Mouse (Mus musculus): ENCODE measurements around the gene Usp2. TPM values are rescaled to one million over a fixed set of nuclear protein-coding genes. Genes with fewer than 3 reads are reported as not detected.

Gene Usp2
- total and polyA plus RNA-seq, 3 experiments: 2.1 to 2.3 (median 2.2) TPM

DNA sequence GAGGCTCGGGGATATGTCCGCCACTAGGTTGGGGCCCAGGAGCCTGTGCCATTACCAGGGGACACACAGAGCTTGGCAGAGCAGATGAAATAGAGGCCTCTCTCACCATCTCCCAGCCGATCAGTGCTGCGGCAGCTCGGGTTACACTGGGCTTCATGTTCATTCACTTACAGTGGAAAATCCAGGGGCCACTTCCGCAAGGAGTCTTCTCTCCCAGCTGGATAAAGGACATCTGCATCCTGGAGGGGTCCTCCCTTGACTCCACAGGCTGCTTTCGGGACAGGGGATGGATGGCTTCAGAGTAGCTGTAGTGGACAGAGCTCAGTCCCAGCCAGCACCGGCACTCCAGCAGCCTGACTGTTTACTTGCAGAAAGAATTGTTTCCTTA lies 4.0 kb downstream of the Usp2 start:
- Histone ChIP-seq H3K36me3 (replicated peaks in 1 of 2; ENCODE audit: control insufficient read depth in 1 of 2, insufficient read depth in 1 of 2, low read length in 1 of 2) (no peaks in the 10 kb centered on the region), H3K27ac (ENCODE audit: insufficient read depth, low read depth) (no peak overlapping the region), H3K27me3 (replicated peaks) (peaks cover 83% of the 10 kb centered on the region), H3K4me3 (replicated peaks in 1 of 3; ENCODE audit: low read depth in 2 of 3, low read length in 2 of 3, poor library complexity in 1 of 3) (no peak overlapping the region), H3K4me2 (ENCODE audit: insufficient read depth, low read depth, poor library complexity, severe bottlenecking) (peak overlapping the region; percentile 46), H3K4me1 (ENCODE audit: control insufficient read depth in 1 of 2, insufficient read depth in 2 of 2) (peaks cover 18 to 19% of the 10 kb centered on the region in 2 experiments), H3K9me3 (replicated peaks; ENCODE audit: low read length) (no peaks in the 10 kb centered on the region), H3K79me2 (replicated peaks; ENCODE audit: control insufficient read depth, extremely low read depth, insufficient read depth, poor library complexity, severe bottlenecking) (no peaks in the 10 kb centered on the region), H3K9ac (ENCODE audit: insufficient read depth, low read depth) (no peak overlapping the region)
- no peak for TF ChIP-seq E2F4 (IDR thresholded peaks at IDR 0.05; ENCODE audit: insufficient replicate concordance, low read depth, low read length)
- in situ Hi-C loops (cut with MboI; ENCODE audit: low pct_ligation_motif_present, low pct_unique_long_range_greater_than_20kb, low sequenced_read_pairs) (no loop called here), dilution Hi-C loops (cut with MboI; ENCODE audit: extremely low pct_ligation_motif_present, extremely low pct_unique_long_range_greater_than_20kb, low sequenced_read_pairs) (no loop called here)
- DNase-seq (ENCODE audit: extremely low read depth): no peak

DNA sequence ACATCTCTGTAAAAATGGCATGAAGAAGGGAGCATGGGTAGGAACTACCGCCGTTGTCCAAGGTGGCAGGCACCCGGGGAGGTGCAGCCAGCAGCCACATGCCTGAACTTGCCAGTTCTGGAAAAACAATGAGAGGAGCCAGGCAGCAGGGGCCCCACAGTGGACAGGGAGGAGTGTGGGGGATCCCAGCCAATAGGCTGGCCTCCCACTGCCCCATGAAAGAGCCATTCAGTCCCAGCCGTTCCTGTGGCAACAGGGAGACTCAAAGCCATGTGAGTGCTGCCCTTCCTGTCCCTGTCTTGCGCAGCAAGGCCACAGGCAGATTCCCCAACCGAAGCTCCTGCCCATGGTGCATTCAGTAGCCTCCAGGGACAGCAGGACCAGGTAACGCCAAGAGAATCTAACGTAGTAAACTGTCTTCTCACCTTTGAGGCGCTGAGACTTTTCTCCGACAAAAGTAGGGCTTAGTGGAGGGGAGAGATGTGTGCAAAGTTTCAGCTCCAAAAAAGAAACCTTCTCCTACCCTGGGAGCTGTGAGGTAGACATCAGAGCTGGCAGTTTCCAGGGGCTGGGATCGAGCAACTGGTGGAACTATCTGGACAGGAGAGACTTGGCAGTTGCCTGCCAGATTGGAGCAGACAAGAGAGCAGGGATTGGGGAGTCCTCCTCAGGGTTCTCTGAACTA lies 5.2 kb downstream of the Usp2 start:
- TF ChIP-seq TBP (conservative IDR thresholded peaks at IDR 0.05; ENCODE audit: low read depth, low read length) (no peak), PAX5 (IDR thresholded peaks at IDR 0.05; ENCODE audit: low read length) (no peak), ZKSCAN1 (IDR thresholded peaks at IDR 0.05; ENCODE audit: borderline replicate concordance, low read depth, low read length) (no peak), GABPA (IDR thresholded peaks at IDR 0.05; ENCODE audit: insufficient replicate concordance, low read depth, low read length) (no peak), EP300 (IDR thresholded peaks at IDR 0.05; ENCODE audit: low read length) (no peak), RAD21 (IDR thresholded peaks at IDR 0.05; ENCODE audit: low read depth, low read length) (no peak), POLR2AphosphoS2 (IDR thresholded peaks at IDR 0.05; ENCODE audit: low read depth, low read length) (no peak), USF2 (conservative IDR thresholded peaks at IDR 0.05; ENCODE audit: low read depth, low read length) (no peak), SMC3 (IDR thresholded peaks at IDR 0.05; ENCODE audit: low read depth, low read length) (no peak), USF1 (IDR thresholded peaks at IDR 0.05; ENCODE audit: low read depth, low read length) (no peak), BHLHE40 (IDR thresholded peaks at IDR 0.05; ENCODE audit: low read depth, low read length) (no peak), IRF4 (IDR thresholded peaks at IDR 0.05; ENCODE audit: low read depth, low read length) (no peak), HCFC1 (IDR thresholded peaks at IDR 0.05; ENCODE audit: low read depth, low read length) (no peak), CTCF (conservative IDR thresholded peaks at IDR 0.05 in 1 of 2, IDR thresholded peaks at IDR 0.05 in 1 of 2; ENCODE audit: low read depth in 2 of 2, low read length in 2 of 2) (no peak), MXI1 (IDR thresholded peaks at IDR 0.05; ENCODE audit: low read depth, low read length) (no peak), E2F4 (IDR thresholded peaks at IDR 0.05; ENCODE audit: insufficient replicate concordance, low read depth, low read length) (no peak), SIN3A (IDR thresholded peaks at IDR 0.05; ENCODE audit: low read length) (no peak), MAFK (IDR thresholded peaks at IDR 0.05; ENCODE audit: insufficient replicate concordance, low read length) (no peak), JUN (IDR thresholded peaks at IDR 0.05; ENCODE audit: insufficient read depth, low read depth, low read length) (no peak)
- Histone ChIP-seq H3K4me1 (ENCODE audit: control insufficient read depth in 1 of 2, insufficient read depth in 2 of 2) (peaks cover 17 to 18% of the 10 kb centered on the region in 2 experiments), H3K4me2 (ENCODE audit: insufficient read depth, low read depth, poor library complexity, severe bottlenecking) (0 out of 2 replicates have a peak overlapping the region, but pooled peaks have one; percentile 39), H3K9me3 (replicated peaks; ENCODE audit: low read length) (no peaks in the 10 kb centered on the region), H3K79me2 (replicated peaks; ENCODE audit: control insufficient read depth, extremely low read depth, insufficient read depth, poor library complexity, severe bottlenecking) (no peaks in the 10 kb centered on the region), H3K9ac (ENCODE audit: insufficient read depth, low read depth) (no peak overlapping the region), H3K27me3 (replicated peaks) (peaks cover 86% of the 10 kb centered on the region), H3K27ac (ENCODE audit: insufficient read depth, low read depth) (no peak overlapping the region), H3K36me3 (replicated peaks in 1 of 2; ENCODE audit: control insufficient read depth in 1 of 2, insufficient read depth in 1 of 2, low read length in 1 of 2) (no peaks in the 10 kb centered on the region), H3K4me3 (replicated peaks in 1 of 3; ENCODE audit: low read depth in 2 of 3, low read length in 2 of 3, poor library complexity in 1 of 3) (no peak overlapping the region)
- in situ Hi-C loops (cut with MboI; ENCODE audit: low pct_ligation_motif_present, low pct_unique_long_range_greater_than_20kb, low sequenced_read_pairs) (no loop called here), dilution Hi-C loops (cut with MboI; ENCODE audit: extremely low pct_ligation_motif_present, extremely low pct_unique_long_range_greater_than_20kb, low sequenced_read_pairs) (no loop called here)
- DNase-seq (ENCODE audit: extremely low read depth): no peak

Data from CH12.LX (cell line).